9 mouse cellular contexts compared by ENCODE assay signal in the genomic region with DNA sequence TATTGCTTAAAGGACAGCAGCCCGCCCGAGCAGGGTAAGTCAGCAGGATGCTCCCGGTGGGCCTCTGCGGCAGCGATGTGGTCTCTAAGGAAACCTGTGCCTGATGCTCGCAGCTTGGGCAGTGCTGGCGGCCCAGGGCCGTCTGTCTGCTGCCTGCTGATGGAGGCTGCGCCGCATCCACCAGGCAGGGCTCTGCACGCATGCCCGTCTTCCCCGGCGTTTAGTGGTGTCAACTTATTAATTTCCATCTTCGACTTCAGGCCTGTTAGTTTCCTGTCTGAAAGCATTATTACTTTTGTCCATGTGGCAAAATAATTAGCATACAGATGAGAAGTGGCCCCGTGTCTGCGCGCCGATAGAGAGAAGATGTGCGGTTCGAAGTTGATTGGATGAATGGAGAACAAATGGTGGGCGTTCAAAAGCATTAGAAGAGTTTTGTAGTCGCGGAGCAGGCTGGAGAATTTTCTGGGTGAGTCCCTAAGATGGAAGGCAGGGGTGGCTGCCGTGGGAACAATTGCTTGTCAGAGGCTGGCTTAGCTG. TPM values are rescaled to one million over a fixed set of nuclear protein-coding genes. Genes with fewer than 3 reads are reported as not detected.
A peak's percentile ranks its signal among the peaks of the same experiment; 100 is the strongest.
DNase-seq lines count a peak whose midpoint lies in the region; ATAC-seq lines count a peak whose summit lies in the region.
"Had no signal": no experiment of that assay in that cellular context is flagged by ENCODE, and none has a peak within 500 bp of the region (broad histone marks: within the 10 kb centered on the region; RNA-seq: fewer than 3 reads in every experiment).

No protein-coding gene starts in this region.

- H3K4me2 ChIP-seq in embryonic facial prominence, embryonic 14.5 days (ENCODE audit: low read depth, low read length): peak overlapping the region; percentile 46

- 2% methylated on average over 25 of the region's 25 CpGs for WGBS in embryonic facial prominence, embryonic 14.5 days
- under 1% methylated on average over 25 of the region's 25 CpGs for WGBS in limb, embryonic 10.5 days

- H3K4me1 ChIP-seq in embryonic facial prominence, embryonic 14.5 days (ENCODE audit: control insufficient read depth, insufficient read depth, low read length): no peaks in the 10 kb centered on the region
- peaks cover 7% of the 10 kb centered on the region for H3K4me1 ChIP-seq in limb, embryonic 10.5 days

- H3K9me3 ChIP-seq in embryonic facial prominence, embryonic 14.5 days (ENCODE audit: control insufficient read depth, low read length): no peaks in the 10 kb centered on the region
- H3K9me3 ChIP-seq in limb, embryonic 10.5 days (replicated peaks): no peaks in the 10 kb centered on the region

- H3K9ac ChIP-seq in embryonic facial prominence, embryonic 14.5 days (ENCODE audit: low read depth, low read length): peak overlapping the region; percentile 41; the same call in 1 of the 2 replicates

- peaks cover 60% of the 10 kb centered on the region for H3K27me3 ChIP-seq in embryonic facial prominence, embryonic 14.5 days (replicated peaks; ENCODE audit: control insufficient read depth, insufficient read depth, low read length)
- H3K27me3 ChIP-seq in limb, embryonic 10.5 days (ENCODE audit: low read depth, poor library complexity, severe bottlenecking): peaks cover 70% of the 10 kb centered on the region

- peak; percentile 47; the same call in 1 of the 2 replicates for ATAC-seq in embryonic facial prominence, embryonic 14.5 days (ENCODE audit: low read depth)

- peak overlapping the region; percentile 25 for H3K4me3 ChIP-seq in embryonic facial prominence, embryonic 14.5 days (ENCODE audit: low read depth, low read length)
- H3K4me3 ChIP-seq in limb, embryonic 10.5 days: peak overlapping the region; percentile 44

- peak; percentile 53 to 77 for DNase-seq in layer of hippocampus, adult 18-20 months (ENCODE audit: low spot score in 2 of 2)
- DNase-seq in layer of hippocampus, postnatal 36 days: no peak
- DNase-seq in embryonic facial prominence, embryonic 14.5 days (ENCODE audit: low spot score): peak; percentile 16
- DNase-seq in limb, embryonic 10.5 days (ENCODE audit: low spot score): peak; percentile 49
- peak; percentile 44 for DNase-seq in right cerebral cortex, postnatal 14 days
- DNase-seq in kidney, postnatal 4 days: no peak
- no peak for DNase-seq in kidney, postnatal 36 days
- no peak for DNase-seq in gastrocnemius, postnatal 25 days

- no peaks in the 10 kb centered on the region for H3K36me3 ChIP-seq in embryonic facial prominence, embryonic 14.5 days (ENCODE audit: control insufficient read depth, insufficient read depth, low read length)
- H3K36me3 ChIP-seq in limb, embryonic 10.5 days: no peaks in the 10 kb centered on the region

- no peak overlapping the region; the same call in 1 of the 2 replicates for H3K27ac ChIP-seq in embryonic facial prominence, embryonic 14.5 days (replicated peaks; ENCODE audit: low read depth, low read length)
- H3K27ac ChIP-seq in limb, embryonic 10.5 days: no peak overlapping the region
- H3K27ac ChIP-seq: macrophage had no signal

RNA-seq across cellular contexts. Expression of gene Myt1l, which starts 6.6 kb away (rescaled TPM):
- total RNA-seq in layer of hippocampus, adult 18-20 months (2021): 100 to 1,000 TPM; 198 to 204 TPM
- 100 to 1,000 TPM; 221 to 228 TPM for total RNA-seq in layer of hippocampus, postnatal 36 days (2021)
- polyA plus RNA-seq in embryonic facial prominence, embryonic 14.5 days (2014; fragmentation: Nextera tagmentation; extraction: Ambion mirVana): 9.7 and 11.9 TPM in 2 replicates
- not detected in 2 replicates for polyA plus RNA-seq in limb, embryonic 10.5 days (2016; fragmentation: Nextera tagmentation; extraction: Ambion mirVana)
- under 1 TPM in 1 of 2 experiments, not detected in 1; 0.05 TPM for total RNA-seq in gastrocnemius, postnatal 25 days (2021)
- polyA plus RNA-seq: macrophage had no signal

Comparison
In these comparisons a context has a peak if more than half of its experiments do, and no peak if none do; other contexts are left out.
1. DNase-seq: peak in layer of hippocampus, adult 18-20 months (2 of 2), embryonic facial prominence, embryonic 14.5 days (single experiment), limb, embryonic 10.5 days (single experiment) and right cerebral cortex, postnatal 14 days (single experiment); none in layer of hippocampus, postnatal 36 days (0 of 2), kidney, postnatal 4 days (0 of 2), kidney, postnatal 36 days (0 of 2) and gastrocnemius, postnatal 25 days (single experiment).
2. RNA of gene Myt1l, which starts 6.6 kb away (total RNA-seq): 221 to 228 TPM in layer of hippocampus, postnatal 36 days and 198 to 204 TPM in layer of hippocampus, adult 18-20 months; 0.05 TPM in gastrocnemius, postnatal 25 days; every median in the first group is over 100 times any median in the second.